Mouse (Mus musculus) brain, embryonic 14.5 days (tissue): ENCODE measurements around the gene Grm7. TPM values are rescaled to one million over a fixed set of nuclear protein-coding genes. Genes with fewer than 3 reads are reported as not detected.

Experiments used
- DNase-seq: peaks from one replicate; pipeline ENCODE4 v3.0.0-alpha.2; 2011; ENCODE audit warnings: low read depth
- CTCF ChIP-seq: fragments of 200-500 bp; IDR thresholded peaks from 2 replicates; pipeline ENCODE4 v1.5.1; 2012; ENCODE audit warnings: inconsistent platforms, mild to moderate bottlenecking, moderate library complexity, borderline replicate concordance; ENCODE audit not compliant: insufficient read depth, insufficient read length; ENCODE audit errors: extremely low read depth
- POLR2A ChIP-seq: fragments of 200-500 bp; IDR thresholded peaks from 2 replicates; pipeline ENCODE4 v1.6.1; 2012; ENCODE audit warnings: mild to moderate bottlenecking, inconsistent platforms, borderline replicate concordance; ENCODE audit not compliant: poor library complexity, insufficient read depth, insufficient read length, severe bottlenecking; ENCODE audit errors: extremely low read depth
- polyA plus RNA-seq: library from polyadenylated mRNA; depleted of rRNA; stranded (reverse); fragments of >200 nt; gene quantifications from 2 replicates; pipeline ENCODE4 v1.2.3, GENCODE M21; 2012; rRNA removed

The Grm7 gene
- 8.3 and 14.3 TPM in 2 replicates for polyA plus RNA-seq

DNA sequence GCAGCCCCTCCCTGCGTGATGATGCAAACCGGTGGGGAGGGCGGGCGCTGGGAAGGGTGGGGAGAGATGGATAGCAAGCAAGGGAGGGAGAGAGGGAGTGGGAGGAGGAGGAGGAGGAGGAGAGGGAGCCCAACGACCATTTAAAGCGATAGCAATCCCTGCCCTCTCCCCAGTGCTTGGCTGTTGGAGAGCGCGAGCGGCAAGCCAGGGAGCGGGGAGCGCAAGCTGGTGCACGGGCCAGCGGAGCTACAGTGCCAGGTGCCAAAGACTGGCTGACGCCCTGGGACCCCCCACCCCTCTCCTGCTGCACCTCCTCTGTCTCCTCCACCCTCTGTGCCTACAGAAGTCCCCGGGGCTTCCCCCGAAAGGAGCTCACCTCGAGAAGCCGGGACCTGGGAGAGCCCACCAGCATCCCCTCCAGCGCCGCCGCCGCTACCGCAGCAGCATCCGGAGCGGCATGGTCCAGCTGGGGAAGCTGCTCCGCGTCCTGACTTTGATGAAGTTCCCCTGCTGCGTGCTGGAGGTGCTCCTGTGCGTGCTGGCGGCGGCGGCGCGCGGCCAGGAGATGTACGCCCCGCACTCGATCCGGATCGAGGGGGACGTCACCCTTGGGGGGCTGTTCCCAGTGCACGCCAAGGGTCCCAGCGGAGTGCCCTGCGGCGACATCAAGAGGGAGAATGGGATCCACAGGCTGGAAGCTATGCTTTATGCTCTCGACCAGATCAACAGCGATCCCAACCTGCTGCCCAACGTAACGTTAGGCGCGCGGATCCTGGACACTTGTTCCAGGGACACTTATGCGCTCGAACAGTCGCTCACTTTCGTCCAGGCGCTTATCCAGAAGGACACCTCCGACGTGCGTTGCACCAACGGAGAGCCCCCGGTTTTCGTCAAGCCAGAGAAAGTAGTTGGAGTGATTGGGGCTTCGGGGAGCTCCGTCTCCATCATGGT is at the start of gene Grm7:
Gene Grm7, plus strand, starts transcription at position 171 of the 951 bp plus-strand sequence.
- TF ChIP-seq POLR2A, result no peak
- TF ChIP-seq CTCF, result no peak
- DNase-seq, result peak; percentile 85

DNA sequence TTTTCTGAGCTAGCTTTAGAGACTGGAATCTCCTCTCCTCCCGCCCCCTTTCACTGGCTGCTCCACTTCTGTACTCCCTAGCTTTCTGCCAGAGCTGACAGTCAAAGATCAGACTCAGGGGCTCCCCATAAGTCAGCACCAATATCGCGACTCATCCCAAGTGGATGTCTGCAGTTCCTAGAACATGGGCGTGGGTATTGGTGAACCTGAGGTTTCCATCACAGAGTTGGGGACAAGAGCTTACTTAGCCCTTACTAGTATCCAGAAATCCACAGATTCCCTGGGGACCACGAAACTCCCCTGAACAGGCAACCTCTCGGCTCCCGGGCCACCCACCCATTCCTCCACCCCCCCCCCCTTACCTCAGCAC is 355 bp upstream of the Grm7 start:
- no peak for DNase-seq
- no peak for TF ChIP-seq CTCF
- TF ChIP-seq POLR2A, result no peak

DNA sequence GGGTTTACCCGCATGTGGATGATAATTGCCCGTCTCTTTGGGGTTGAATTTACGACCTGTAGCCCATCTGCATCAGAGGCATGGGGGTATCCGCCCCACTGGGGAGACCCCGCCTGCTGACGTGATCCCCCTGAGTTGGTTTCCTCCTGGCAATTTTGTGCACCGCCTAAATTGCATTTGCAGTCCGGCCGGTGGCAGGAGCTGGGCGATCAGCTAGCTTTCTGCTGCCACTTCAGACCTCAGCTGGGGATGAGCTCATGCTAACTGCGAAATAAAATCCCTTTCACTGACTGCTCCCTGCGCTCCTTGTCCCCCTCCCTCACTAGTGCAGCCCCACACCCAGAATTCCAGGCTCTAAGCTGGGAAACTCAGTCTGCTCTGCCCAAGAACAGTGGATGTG is 1.5 kb downstream of the Grm7 start:
- peak; percentile 43 for DNase-seq
- TF ChIP-seq POLR2A (no peak), CTCF (no peak)

DNA sequence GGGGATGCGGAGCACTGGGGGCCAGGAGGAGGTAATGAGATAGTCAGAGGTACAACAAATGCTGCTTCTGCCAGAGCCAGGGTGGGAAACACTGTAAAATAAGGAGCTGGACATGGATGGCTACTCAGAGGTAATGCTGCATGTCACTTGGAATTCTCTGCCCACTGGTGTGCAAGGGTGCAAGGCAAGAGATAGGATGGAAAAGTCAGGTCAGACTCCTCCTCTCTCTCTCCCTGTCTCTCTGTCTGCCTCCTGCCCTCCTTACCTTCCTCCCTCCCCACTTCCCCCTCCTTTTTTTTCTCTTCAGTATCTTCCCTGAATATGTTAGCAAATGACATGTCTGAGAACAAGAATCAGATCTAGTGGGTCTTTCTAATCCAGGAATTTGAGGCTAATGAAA is 3.8 kb downstream of the Grm7 start:
- no peak for TF ChIP-seq CTCF
- no peak for TF ChIP-seq POLR2A
- DNase-seq, result no peak

DNA sequence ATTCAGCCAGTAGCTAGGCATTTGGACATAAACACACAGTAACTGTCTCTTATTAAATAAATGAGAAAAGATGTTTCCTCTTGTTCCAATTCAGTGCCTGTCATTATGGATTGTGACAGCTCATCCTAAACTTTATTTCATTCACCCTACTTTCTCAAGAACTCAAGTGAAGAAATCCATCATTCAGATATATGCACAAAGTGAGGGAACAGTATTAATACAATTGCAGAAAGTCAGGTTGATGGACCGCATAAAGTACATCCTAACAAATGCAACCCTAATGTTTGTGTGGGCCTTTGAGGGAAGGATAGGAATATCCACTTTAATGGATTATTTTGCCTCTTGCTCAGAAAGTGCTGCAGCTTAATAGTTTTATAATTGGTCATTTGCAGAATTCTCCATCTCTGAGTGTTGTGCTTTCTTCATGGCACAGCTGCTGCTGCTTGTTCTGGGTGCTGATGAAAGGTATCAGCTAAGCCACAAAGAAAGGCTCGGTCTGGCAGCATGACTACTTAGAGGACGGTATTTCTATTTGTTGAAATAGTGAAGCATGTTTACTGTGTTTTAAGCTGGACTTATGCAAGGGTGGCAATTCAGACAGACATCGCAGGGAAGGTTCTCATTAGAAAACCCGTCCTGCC is 8.1 kb downstream of the Grm7 start:
- DNase-seq, result peak; percentile 29
- no peak for TF ChIP-seq CTCF
- TF ChIP-seq POLR2A, result no peak

DNA sequence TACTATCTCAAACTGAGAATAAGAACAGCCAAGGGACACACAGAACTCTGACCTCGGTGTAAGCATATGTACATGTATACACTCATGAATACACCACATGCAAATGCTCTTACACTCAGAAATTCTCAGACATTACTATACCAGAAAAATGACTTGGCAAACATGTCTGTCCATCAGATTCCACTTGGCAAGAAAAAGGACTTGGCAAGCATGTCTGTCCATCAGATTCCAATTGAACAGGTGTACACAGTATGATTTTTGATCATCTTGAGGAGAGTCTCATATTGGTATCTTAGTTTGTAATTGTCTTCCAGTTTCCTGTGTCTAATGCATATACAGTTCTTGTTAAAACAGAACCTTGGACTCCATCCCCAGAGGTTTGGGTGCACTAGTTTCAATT is 19.1 kb downstream of the Grm7 start:
- no peak for DNase-seq
- TF ChIP-seq CTCF, result no peak
- no peak for TF ChIP-seq POLR2A

DNA sequence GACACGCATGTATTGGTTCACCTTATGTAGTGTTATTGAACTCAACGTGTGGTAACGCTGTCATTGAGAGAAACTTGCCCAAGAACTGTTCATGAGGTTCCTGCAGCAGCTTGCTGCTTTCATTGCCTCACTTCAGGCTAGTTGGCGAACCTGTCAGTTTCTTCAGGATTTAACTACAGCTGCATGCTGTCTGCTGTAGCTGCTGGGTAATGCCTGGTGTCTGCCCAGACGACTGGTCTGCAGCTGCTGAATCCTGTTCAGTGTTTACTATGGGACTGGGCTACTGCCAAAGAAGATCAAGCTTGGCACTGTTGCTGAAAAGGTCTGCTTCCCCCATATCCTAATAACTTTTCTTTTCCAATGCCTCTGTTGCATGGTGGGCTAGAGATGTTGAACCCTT is 23.1 kb downstream of the Grm7 start:
- peak; percentile 63 for DNase-seq
- TF ChIP-seq CTCF, result no peak
- no peak for TF ChIP-seq POLR2A

DNA sequence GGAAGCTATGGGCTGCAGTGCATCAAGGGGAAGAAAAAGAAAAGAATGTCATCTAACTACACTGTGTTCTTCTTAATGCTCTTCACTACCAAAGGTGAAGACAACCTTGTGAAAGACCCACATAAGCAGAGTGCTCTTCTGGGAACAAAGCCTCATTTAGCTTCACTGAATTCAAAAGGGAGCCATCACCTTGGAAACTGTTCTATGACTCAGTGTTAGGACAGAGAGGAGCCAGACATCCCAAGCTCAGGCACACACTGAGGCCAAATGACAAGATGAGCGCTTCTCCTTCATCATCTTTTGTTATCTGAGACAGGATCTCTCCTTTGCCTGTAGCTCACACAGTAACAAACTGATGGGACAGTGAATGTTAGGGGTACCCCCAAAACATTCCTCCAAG is 45.6 kb downstream of the Grm7 start:
- no peak for DNase-seq
- TF ChIP-seq POLR2A, result no peak

DNA sequence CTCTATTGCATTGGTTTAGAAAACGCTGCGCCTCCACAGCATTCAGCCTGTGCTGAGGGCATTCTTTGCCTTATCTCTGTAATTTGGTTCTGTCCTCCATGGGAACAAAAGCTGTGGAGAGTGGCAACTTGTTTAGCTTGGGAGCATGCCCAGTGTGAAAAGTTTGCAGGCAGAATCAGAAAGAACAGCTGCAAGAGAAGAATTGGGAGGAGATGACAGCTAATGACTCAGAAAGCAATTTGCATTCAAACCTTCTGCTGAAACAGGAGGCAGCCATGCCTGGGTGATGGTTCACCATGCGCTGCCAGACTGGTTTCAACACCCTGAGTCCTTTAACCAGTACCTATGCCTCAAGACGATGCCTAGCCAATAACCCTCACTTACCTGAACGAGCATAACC is 64.4 kb downstream of the Grm7 start:
- TF ChIP-seq POLR2A (no peak), CTCF (no peak)
- DNase-seq, result peak; percentile 75

DNA sequence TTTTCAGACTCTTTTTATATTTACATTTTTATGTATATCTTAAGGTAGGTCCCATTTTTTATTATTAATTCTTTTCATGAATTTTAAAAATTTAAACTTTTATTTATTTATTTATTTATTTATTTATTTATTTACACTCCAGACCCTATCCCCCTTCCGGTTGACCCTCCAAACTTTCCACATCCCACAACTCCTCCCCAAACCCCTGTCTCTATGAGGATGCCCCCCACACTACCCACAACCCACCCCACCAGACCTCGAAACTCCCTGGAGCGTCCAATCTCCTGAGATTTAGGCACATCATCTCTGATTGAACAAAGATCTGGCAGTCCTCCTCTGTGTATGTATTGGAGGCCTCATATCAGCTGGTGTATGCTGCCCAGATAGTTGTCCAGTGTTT is 69.6 kb downstream of the Grm7 start:
- DNase-seq, result no peak
- no peak for TF ChIP-seq POLR2A
- no peak for TF ChIP-seq CTCF

DNA sequence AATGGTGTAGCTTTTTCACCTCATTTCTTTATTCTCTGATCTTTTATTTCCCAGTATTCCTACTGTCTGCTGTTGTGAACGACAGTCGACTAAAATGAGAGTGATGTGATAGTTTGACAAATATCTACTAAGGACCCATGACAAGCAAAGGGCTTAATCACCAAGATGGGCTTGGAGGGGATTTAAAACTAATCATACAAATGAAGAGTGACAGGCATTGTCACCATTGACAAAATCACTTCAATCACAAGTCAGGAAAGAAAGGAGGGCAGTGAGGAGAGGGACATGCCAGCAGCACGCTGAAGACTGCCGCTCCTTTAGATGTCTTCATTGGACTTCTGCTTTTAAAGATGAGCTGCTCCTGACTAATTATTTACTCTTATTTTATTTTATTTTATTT is 78.0 kb downstream of the Grm7 start:
- TF ChIP-seq CTCF (no peak), POLR2A (no peak)
- DNase-seq, result peak; percentile 14

DNA sequence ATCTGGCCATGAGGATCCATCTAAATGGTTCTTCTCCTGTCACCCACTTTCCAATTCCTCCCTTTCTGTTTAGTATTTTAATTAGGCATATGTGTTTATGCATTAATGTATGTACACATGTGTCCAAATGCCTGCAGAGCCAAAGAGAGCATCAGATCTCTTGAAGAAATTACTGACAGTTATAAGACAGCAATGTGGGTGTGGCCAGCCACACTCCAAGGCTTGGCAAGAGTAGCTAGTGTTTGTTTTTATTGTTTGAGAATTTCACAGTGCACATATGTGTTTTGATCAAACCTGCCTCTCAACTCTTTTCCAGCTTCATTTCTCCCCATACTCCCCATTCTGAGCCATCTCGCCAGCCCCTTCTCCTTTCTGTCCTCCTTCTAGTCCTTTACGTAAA is 88.5 kb downstream of the Grm7 start:
- DNase-seq, result peak; percentile 86
- TF ChIP-seq POLR2A (no peak), CTCF (no peak)
